8 mouse cellular contexts compared by ENCODE assay signal in genomic region chr17:56009962-56010240, GRCm38 (mm10). TPM values are rescaled to one million over a fixed set of nuclear protein-coding genes. Genes with fewer than 3 reads are reported as not detected.
DNase-seq lines count a peak whose midpoint lies in the region; ATAC-seq and TF ChIP-seq lines count a peak whose summit lies in the region.
"Had no signal": no experiment of that assay in that cellular context is flagged by ENCODE, and none has a peak within 500 bp of the region (broad histone marks: within the 10 kb centered on the region; RNA-seq: fewer than 3 reads in every experiment).

No protein-coding gene starts in this region.

- peaks cover 2% of the 10 kb centered on the region; the same call in 1 of the 2 replicates for H3K9me3 ChIP-seq in lung, embryonic 16.5 days (ENCODE audit: control insufficient read depth, low read length)
- no peaks in the 10 kb centered on the region for H3K9me3 ChIP-seq in forebrain, embryonic 13.5 days (replicated peaks)
- no peaks in the 10 kb centered on the region for H3K9me3 ChIP-seq in limb, embryonic 15.5 days
- no peaks in the 10 kb centered on the region for H3K9me3 ChIP-seq in stomach, embryonic 16.5 days (replicated peaks; ENCODE audit: control insufficient read depth, low read length)

- no peak for TF ChIP-seq CTCF in lung, adult 2 months (IDR thresholded peaks at IDR 0.05; ENCODE audit: insufficient read depth, low read length)

- intact Hi-C loops in left cerebral cortex, postnatal 36 days (cut with DNase I) = loop anchor here (2.0 to 5.0 kb wide), 2 partner anchors 33 to 51 kb away; partner anchors contain the start of gene Yju2

- 17% methylated on average over 2 of the region's 2 CpGs for WGBS in lung, embryonic 16.5 days
- WGBS in lung, adult 2 months = 25% methylated on average over 2 of the region's 2 CpGs
- 34% methylated on average over 2 of the region's 2 CpGs for WGBS in forebrain, embryonic 13.5 days
- WGBS in limb, embryonic 15.5 days = 31% methylated on average over 2 of the region's 2 CpGs
- 38% methylated on average over 2 of the region's 2 CpGs for WGBS in stomach, embryonic 16.5 days

- peak overlapping the region; percentile 99 for H3K4me2 ChIP-seq in lung, embryonic 16.5 days (ENCODE audit: low read depth, low read length)
- peak overlapping the region; percentile 92 for H3K4me2 ChIP-seq in forebrain, embryonic 13.5 days
- peak overlapping the region; percentile 98 for H3K4me2 ChIP-seq in limb, embryonic 15.5 days
- peak overlapping the region; percentile 100 for H3K4me2 ChIP-seq in stomach, embryonic 16.5 days (ENCODE audit: low read depth, low read length)

- no peak overlapping the region for H3K27ac ChIP-seq in lung, embryonic 16.5 days (ENCODE audit: low read length)
- peak overlapping the region; percentile 95; the same call in 1 of the 2 replicates for H3K27ac ChIP-seq in forebrain, embryonic 13.5 days
- peak overlapping the region; percentile 92; the same call in 1 of the 2 replicates for H3K27ac ChIP-seq in limb, embryonic 15.5 days
- H3K27ac ChIP-seq in stomach, embryonic 16.5 days (ENCODE audit: low read length) = no peak overlapping the region

- ATAC-seq in lung, embryonic 16.5 days (ENCODE audit: low read depth) = no peak
- no peak for ATAC-seq in forebrain, embryonic 13.5 days
- no peak for ATAC-seq in limb, embryonic 15.5 days (ENCODE audit: insufficient number of reproducible peaks, low FRiP score, low TSS enrichment, low read depth)
- ATAC-seq in stomach, embryonic 16.5 days (ENCODE audit: insufficient read depth, low FRiP score) = no peak

- no peak for TF ChIP-seq POLR2A in lung, adult 2 months (IDR thresholded peaks at IDR 0.05; ENCODE audit: borderline replicate concordance, extremely low read depth, low read depth, low read length)

- H3K4me3 ChIP-seq in lung, embryonic 16.5 days (ENCODE audit: low read length) = peak overlapping the region; percentile 84
- no peak overlapping the region for H3K4me3 ChIP-seq in lung, adult 2 months (replicated peaks; ENCODE audit: extremely low read depth, low read depth, low read length)
- peak overlapping the region; percentile 69 for H3K4me3 ChIP-seq in forebrain, embryonic 13.5 days
- peak overlapping the region; percentile 91 for H3K4me3 ChIP-seq in limb, embryonic 15.5 days
- peak overlapping the region; percentile 86 for H3K4me3 ChIP-seq in stomach, embryonic 16.5 days (replicated peaks; ENCODE audit: low read length)

- peaks cover 16% of the 10 kb centered on the region for H3K4me1 ChIP-seq in lung, embryonic 16.5 days (replicated peaks; ENCODE audit: control insufficient read depth, insufficient read depth, low read length)
- peaks cover 11% of the 10 kb centered on the region for H3K4me1 ChIP-seq in lung, adult 2 months (ENCODE audit: control insufficient read depth, insufficient read depth, low read length)
- peaks cover 25% of the 10 kb centered on the region for H3K4me1 ChIP-seq in forebrain, embryonic 13.5 days
- H3K4me1 ChIP-seq in limb, embryonic 15.5 days = peaks cover 26% of the 10 kb centered on the region
- peaks cover 21% of the 10 kb centered on the region for H3K4me1 ChIP-seq in stomach, embryonic 16.5 days (ENCODE audit: control insufficient read depth, insufficient read depth, low read length)

- no peaks in the 10 kb centered on the region for H3K27me3 ChIP-seq in lung, embryonic 16.5 days (ENCODE audit: control insufficient read depth, insufficient read depth, low read depth, low read length)
- 0 out of 2 replicates have a peak, but pooled peaks cover 4% of the 10 kb centered on the region for H3K27me3 ChIP-seq in forebrain, embryonic 13.5 days
- no peaks in the 10 kb centered on the region for H3K27me3 ChIP-seq in limb, embryonic 15.5 days
- H3K27me3 ChIP-seq in stomach, embryonic 16.5 days (ENCODE audit: control insufficient read depth, insufficient read depth, low read length) = no peaks in the 10 kb centered on the region

- DNase-seq in lung, adult 2 months = no peak
- no peak for DNase-seq in left cerebral cortex, postnatal 36 days (ENCODE audit: low spot score in 2 of 2)
- DNase-seq in thymus, postnatal 10 days (ENCODE audit: low spot score in 2 of 2) = no peak
- DNase-seq: adrenal gland, adult 2 months had no signal

- H3K36me3 ChIP-seq in lung, embryonic 16.5 days (ENCODE audit: control insufficient read depth, insufficient read depth, low read length) = peaks cover 23% of the 10 kb centered on the region
- H3K36me3 ChIP-seq in forebrain, embryonic 13.5 days (ENCODE audit: poor library complexity, severe bottlenecking) = peaks cover 38% of the 10 kb centered on the region
- H3K36me3 ChIP-seq in limb, embryonic 15.5 days = peaks cover 26% of the 10 kb centered on the region
- peaks cover 19% of the 10 kb centered on the region for H3K36me3 ChIP-seq in stomach, embryonic 16.5 days (ENCODE audit: control insufficient read depth, insufficient read depth, low read length)

- peak overlapping the region; percentile 82 for H3K9ac ChIP-seq in lung, embryonic 16.5 days (ENCODE audit: low read length)
- peak overlapping the region; percentile 77 for H3K9ac ChIP-seq in forebrain, embryonic 13.5 days
- H3K9ac ChIP-seq in limb, embryonic 15.5 days = peak overlapping the region; percentile 82; the same call in 1 of the 2 replicates
- H3K9ac ChIP-seq in stomach, embryonic 16.5 days (ENCODE audit: low read length) = peak overlapping the region; percentile 82

RNA-seq across cellular contexts. Expression of gene Mpnd, which starts 4.4 kb away (rescaled TPM):
- 80.1 and 86.2 TPM in 2 replicates for polyA plus RNA-seq in lung, embryonic 16.5 days (2015; fragmentation: Nextera tagmentation; extraction: Ambion mirVana)
- 99.7 and 103 TPM in 2 replicates for polyA plus RNA-seq in lung, adult 2 months (2012; rRNA removed)
- polyA plus RNA-seq in forebrain, embryonic 13.5 days (2015; fragmentation: Nextera tagmentation; extraction: Ambion mirVana) = 168 TPM in 2 replicates
- 71.2 and 82.9 TPM in 2 replicates for polyA plus RNA-seq in limb, embryonic 15.5 days (2015; fragmentation: Nextera tagmentation; extraction: Ambion mirVana)
- polyA plus RNA-seq in stomach, embryonic 16.5 days (2015; fragmentation: Nextera tagmentation; extraction: Ambion mirVana) = 52.0 and 60.7 TPM in 2 replicates
- 100 to 1,000 TPM in 1 of 2 experiments, 10 to 100 TPM in 1; 92.7 to 105 TPM for total RNA-seq in left cerebral cortex, postnatal 36 days (2021)

RNA-seq across cellular contexts. Expression of gene Stap2, which starts 4.5 kb away (rescaled TPM):
- 25.4 and 27.9 TPM in 2 replicates for polyA plus RNA-seq in lung, embryonic 16.5 days (2015; fragmentation: Nextera tagmentation; extraction: Ambion mirVana)
- 53.4 and 60.4 TPM in 2 replicates for polyA plus RNA-seq in lung, adult 2 months (2012; rRNA removed)
- 3.9 and 4.8 TPM in 2 replicates for polyA plus RNA-seq in forebrain, embryonic 13.5 days (2015; fragmentation: Nextera tagmentation; extraction: Ambion mirVana)
- 26.0 and 28.2 TPM in 2 replicates for polyA plus RNA-seq in limb, embryonic 15.5 days (2015; fragmentation: Nextera tagmentation; extraction: Ambion mirVana)
- polyA plus RNA-seq in stomach, embryonic 16.5 days (2015; fragmentation: Nextera tagmentation; extraction: Ambion mirVana) = 41.2 and 53.7 TPM in 2 replicates
- 1 to 10 TPM; 2.3 to 3.1 TPM for total RNA-seq in left cerebral cortex, postnatal 36 days (2021)

RNA-seq across cellular contexts. Expression of gene Fsd1, which starts 23.6 kb away (rescaled TPM):
- 4.5 and 6.8 TPM in 2 replicates for polyA plus RNA-seq in lung, embryonic 16.5 days (2015; fragmentation: Nextera tagmentation; extraction: Ambion mirVana)
- 0.17 and 0.31 TPM in 2 replicates for polyA plus RNA-seq in lung, adult 2 months (2012; rRNA removed)
- 96.0 and 113 TPM in 2 replicates for polyA plus RNA-seq in forebrain, embryonic 13.5 days (2015; fragmentation: Nextera tagmentation; extraction: Ambion mirVana)
- 12.6 and 18.3 TPM in 2 replicates for polyA plus RNA-seq in limb, embryonic 15.5 days (2015; fragmentation: Nextera tagmentation; extraction: Ambion mirVana)
- 9.9 and 13.9 TPM in 2 replicates for polyA plus RNA-seq in stomach, embryonic 16.5 days (2015; fragmentation: Nextera tagmentation; extraction: Ambion mirVana)
- 10 to 100 TPM; 75.0 to 97.4 TPM for total RNA-seq in left cerebral cortex, postnatal 36 days (2021)

RNA-seq across cellular contexts. Expression of gene Sh3gl1, which starts 26.5 kb away (rescaled TPM):
- 158 and 166 TPM in 2 replicates for polyA plus RNA-seq in lung, embryonic 16.5 days (2015; fragmentation: Nextera tagmentation; extraction: Ambion mirVana)
- polyA plus RNA-seq in lung, adult 2 months (2012; rRNA removed) = 72.8 and 74.1 TPM in 2 replicates
- 116 and 127 TPM in 2 replicates for polyA plus RNA-seq in forebrain, embryonic 13.5 days (2015; fragmentation: Nextera tagmentation; extraction: Ambion mirVana)
- 210 and 217 TPM in 2 replicates for polyA plus RNA-seq in limb, embryonic 15.5 days (2015; fragmentation: Nextera tagmentation; extraction: Ambion mirVana)
- 145 and 154 TPM in 2 replicates for polyA plus RNA-seq in stomach, embryonic 16.5 days (2015; fragmentation: Nextera tagmentation; extraction: Ambion mirVana)
- total RNA-seq in left cerebral cortex, postnatal 36 days (2021) = 10 to 100 TPM; 39.3 to 45.1 TPM

RNA-seq across cellular contexts. Expression of gene Chaf1a, which starts 30.3 kb away (rescaled TPM):
- 23.8 and 24.0 TPM in 2 replicates for polyA plus RNA-seq in lung, embryonic 16.5 days (2015; fragmentation: Nextera tagmentation; extraction: Ambion mirVana)
- polyA plus RNA-seq in lung, adult 2 months (2012; rRNA removed) = 1.6 and 2.3 TPM in 2 replicates
- polyA plus RNA-seq in forebrain, embryonic 13.5 days (2015; fragmentation: Nextera tagmentation; extraction: Ambion mirVana) = 22.0 and 26.7 TPM in 2 replicates
- 19.1 and 21.4 TPM in 2 replicates for polyA plus RNA-seq in limb, embryonic 15.5 days (2015; fragmentation: Nextera tagmentation; extraction: Ambion mirVana)
- 16.3 and 17.8 TPM in 2 replicates for polyA plus RNA-seq in stomach, embryonic 16.5 days (2015; fragmentation: Nextera tagmentation; extraction: Ambion mirVana)
- 1 to 10 TPM; 2.2 to 2.7 TPM for total RNA-seq in left cerebral cortex, postnatal 36 days (2021)

Comparison
In these comparisons a context has a peak if more than half of its experiments do, and no peak if none do; other contexts are left out.
1. H3K27ac ChIP-seq: peak in forebrain, embryonic 13.5 days (single experiment) and limb, embryonic 15.5 days (single experiment); none in lung, embryonic 16.5 days (single experiment) and stomach, embryonic 16.5 days (single experiment).
2. Peak in every context shown above with its lines, with median percentiles within 50 percentile points of each other: H3K4me2 ChIP-seq and H3K9ac ChIP-seq.